Mouse (Mus musculus) testis, adult 2 months (tissue): ENCODE data around the gene Slamf6.

Source experiments
- CTCF ChIP-seq: fragments of 200-500 bp; IDR thresholded peaks from 2 replicates; pipeline ENCODE4 v1.5.1; 2012; ENCODE audit warnings: low read depth, mild to moderate bottlenecking, inconsistent platforms, low read length, moderate library complexity; ENCODE audit not compliant: control insufficient read depth, insufficient read depth, insufficient replicate concordance
- POLR2A ChIP-seq: fragments of 200-500 bp; IDR thresholded peaks from 2 replicates; pipeline ENCODE4 v1.6.1; 2012; ENCODE audit warnings: low read depth, mild to moderate bottlenecking, inconsistent platforms, low read length, moderate library complexity; ENCODE audit not compliant: control insufficient read depth

- TF ChIP-seq CTCF = no peak
- TF ChIP-seq POLR2A = no peak
Observed at GRCm38 (mm10) chr1:171963613-171964012, 46.3 kb downstream of the Slamf6 start.
